Comparison of ENCODE assay signal across 8 mouse cellular contexts in genomic region chr12:30883986-30884621, GRCm38 (mm10). TPM values are rescaled to one million over a fixed set of nuclear protein-coding genes. Genes with fewer than 3 reads are reported as not detected.
DNase-seq lines count a peak whose midpoint lies in the region; ATAC-seq and TF ChIP-seq lines count a peak whose summit lies in the region.

Gene Alkal2 (plus strand): TSS chr12:30884322.

- no peak for TF ChIP-seq CTCF in E14TG2a.4 (conservative IDR thresholded peaks at IDR 0.05; ENCODE audit: low read length)
- no peak for TF ChIP-seq CTCF in heart, postnatal 0 days (IDR thresholded peaks at IDR 0.05; ENCODE audit: low read depth)

- H3K4me2 ChIP-seq in embryonic facial prominence, embryonic 15.5 days (replicated peaks): peak within 1 kb of the TSS; percentile 93
- H3K4me2 ChIP-seq in heart, postnatal 0 days (ENCODE audit: low read depth, low read length): peak within 1 kb of the TSS; percentile 65
- peak within 1 kb of the TSS; percentile 99 for H3K4me2 ChIP-seq in limb, embryonic 13.5 days (replicated peaks)

- peak within 1 kb of the TSS; percentile 23 for H3K9ac ChIP-seq in embryonic facial prominence, embryonic 15.5 days
- no peak within 1 kb of the TSS for H3K9ac ChIP-seq in heart, postnatal 0 days (replicated peaks; ENCODE audit: low read depth, low read length)
- H3K9ac ChIP-seq in limb, embryonic 13.5 days: peak within 1 kb of the TSS; percentile 66

- H3K27ac ChIP-seq in embryonic facial prominence, embryonic 15.5 days (replicated peaks): no peak within 1 kb of the TSS
- no peak within 1 kb of the TSS for H3K27ac ChIP-seq in heart, postnatal 0 days (ENCODE audit: low read depth)
- no peak within 1 kb of the TSS for H3K27ac ChIP-seq in limb, embryonic 13.5 days

- peaks cover 7% of the 10 kb centered on the region for H3K4me1 ChIP-seq in E14TG2a.4 (replicated peaks; ENCODE audit: low read depth, low read length)
- H3K4me1 ChIP-seq in embryonic facial prominence, embryonic 15.5 days: peaks cover 14% of the 10 kb centered on the region
- no peaks in the 10 kb centered on the region; the same call in 1 of the 2 replicates for H3K4me1 ChIP-seq in heart, postnatal 0 days (ENCODE audit: control insufficient read depth, insufficient read depth)
- H3K4me1 ChIP-seq in limb, embryonic 13.5 days: peaks cover 14% of the 10 kb centered on the region

- peak within 1 kb of the TSS; percentile 81 for H3K4me3 ChIP-seq in E14TG2a.4 (replicated peaks; ENCODE audit: low read length)
- H3K4me3 ChIP-seq in embryonic facial prominence, embryonic 15.5 days (replicated peaks): peak within 1 kb of the TSS; percentile 49
- peak within 1 kb of the TSS; percentile 49 for H3K4me3 ChIP-seq in heart, postnatal 0 days (ENCODE audit: low read depth, low read length)
- H3K4me3 ChIP-seq in limb, embryonic 13.5 days: peak within 1 kb of the TSS; percentile 56

- ATAC-seq in cerebellum, adult (ENCODE audit: insufficient number of reproducible peaks, low FRiP score, low TSS enrichment): 0 out of 2 replicates have a peak, but pooled peaks have one; percentile 19
- ATAC-seq in embryonic facial prominence, embryonic 15.5 days (ENCODE audit: insufficient number of reproducible peaks, low FRiP score, low TSS enrichment, low read depth): peak; percentile 34; the same call in 1 of the 2 replicates
- ATAC-seq in heart, postnatal 0 days (ENCODE audit: insufficient read depth, low read depth): peak; percentile 33; the same call in 1 of the 2 replicates
- ATAC-seq in limb, embryonic 13.5 days (ENCODE audit: low FRiP score, low read depth): peak; percentile 40; the same call in 1 of the 2 replicates

- no peaks in the 10 kb centered on the region for H3K36me3 ChIP-seq in E14TG2a.4 (ENCODE audit: insufficient read depth, low read length)
- no peaks in the 10 kb centered on the region for H3K36me3 ChIP-seq in embryonic facial prominence, embryonic 15.5 days
- no peaks in the 10 kb centered on the region for H3K36me3 ChIP-seq in heart, postnatal 0 days (replicated peaks; ENCODE audit: control insufficient read depth, insufficient read depth, low read length)
- H3K36me3 ChIP-seq in limb, embryonic 13.5 days: no peaks in the 10 kb centered on the region

- DNase-seq in cerebellum, adult 11-12 months: no peak
- no peak for DNase-seq in heart, postnatal 0 days (ENCODE audit: low spot score)
- peak; percentile 52 for DNase-seq in retina, embryonic 14.5 days (ENCODE audit: low spot score)
- no peak for DNase-seq in ovary, postnatal 10 days (ENCODE audit: low spot score)

- no peak for TF ChIP-seq EP300 in heart, postnatal 0 days (IDR thresholded peaks at IDR 0.05; ENCODE audit: low read depth)

- 2% methylated on average over 56 of the region's 58 CpGs for WGBS in embryonic facial prominence, embryonic 15.5 days
- 1% methylated on average over 57 of the region's 58 CpGs for WGBS in heart, postnatal 0 days
- WGBS in limb, embryonic 13.5 days: 0% methylated on average over 56 of the region's 58 CpGs

- no peaks in the 10 kb centered on the region for H3K9me3 ChIP-seq in E14TG2a.4 (ENCODE audit: low read length)
- no peaks in the 10 kb centered on the region for H3K9me3 ChIP-seq in embryonic facial prominence, embryonic 15.5 days (replicated peaks)
- H3K9me3 ChIP-seq in heart, postnatal 0 days (replicated peaks; ENCODE audit: control insufficient read depth, low read length): no peaks in the 10 kb centered on the region
- no peaks in the 10 kb centered on the region for H3K9me3 ChIP-seq in limb, embryonic 13.5 days

- peaks cover 55% of the 10 kb centered on the region for H3K27me3 ChIP-seq in E14TG2a.4 (ENCODE audit: insufficient read depth, low read length)
- peaks cover 53% of the 10 kb centered on the region for H3K27me3 ChIP-seq in embryonic facial prominence, embryonic 15.5 days
- peaks cover 59% of the 10 kb centered on the region for H3K27me3 ChIP-seq in heart, postnatal 0 days (ENCODE audit: control insufficient read depth, insufficient read depth, low read length)
- H3K27me3 ChIP-seq in limb, embryonic 13.5 days: peaks cover 67% of the 10 kb centered on the region

RNA-seq across cellular contexts. Expression of gene Alkal2, which starts in this region (rescaled TPM):
- 5.5 and 6.3 TPM in 2 replicates for polyA plus RNA-seq in embryonic facial prominence, embryonic 15.5 days (2015; fragmentation: Nextera tagmentation; extraction: Ambion mirVana)
- not detected in 2 replicates for total RNA-seq in heart, postnatal 0 days (2014; rRNA removed; ENCODE audit: low replicate concordance)
- polyA plus RNA-seq in heart, postnatal 0 days (2015; fragmentation: Nextera tagmentation; extraction: Ambion mirVana): 0.16 TPM in 1 of 2 replicates, not detected in the other
- polyA plus RNA-seq in limb, embryonic 13.5 days (2015; fragmentation: Nextera tagmentation; extraction: Ambion mirVana): 1.6 and 3.6 TPM in 2 replicates

Comparison
In these comparisons a context has a peak if more than half of its experiments do, and no peak if none do; other contexts are left out.
1. Peak in ATAC-seq, H3K4me3 ChIP-seq and H3K4me2 ChIP-seq in heart, postnatal 0 days; RNA of the gene not detected or under 1 TPM.